Mouse (Mus musculus): ENCODE measurements around the gene Plagl1.

Gene Plagl1

GRCm38 (mm10) chr10:13082459-13082858 is 22.2 kb downstream of the Plagl1 start:
- DNase-seq (ENCODE audit: inconsistent age in 2 of 2, low spot score in 1 of 2) = no peak

DNA sequence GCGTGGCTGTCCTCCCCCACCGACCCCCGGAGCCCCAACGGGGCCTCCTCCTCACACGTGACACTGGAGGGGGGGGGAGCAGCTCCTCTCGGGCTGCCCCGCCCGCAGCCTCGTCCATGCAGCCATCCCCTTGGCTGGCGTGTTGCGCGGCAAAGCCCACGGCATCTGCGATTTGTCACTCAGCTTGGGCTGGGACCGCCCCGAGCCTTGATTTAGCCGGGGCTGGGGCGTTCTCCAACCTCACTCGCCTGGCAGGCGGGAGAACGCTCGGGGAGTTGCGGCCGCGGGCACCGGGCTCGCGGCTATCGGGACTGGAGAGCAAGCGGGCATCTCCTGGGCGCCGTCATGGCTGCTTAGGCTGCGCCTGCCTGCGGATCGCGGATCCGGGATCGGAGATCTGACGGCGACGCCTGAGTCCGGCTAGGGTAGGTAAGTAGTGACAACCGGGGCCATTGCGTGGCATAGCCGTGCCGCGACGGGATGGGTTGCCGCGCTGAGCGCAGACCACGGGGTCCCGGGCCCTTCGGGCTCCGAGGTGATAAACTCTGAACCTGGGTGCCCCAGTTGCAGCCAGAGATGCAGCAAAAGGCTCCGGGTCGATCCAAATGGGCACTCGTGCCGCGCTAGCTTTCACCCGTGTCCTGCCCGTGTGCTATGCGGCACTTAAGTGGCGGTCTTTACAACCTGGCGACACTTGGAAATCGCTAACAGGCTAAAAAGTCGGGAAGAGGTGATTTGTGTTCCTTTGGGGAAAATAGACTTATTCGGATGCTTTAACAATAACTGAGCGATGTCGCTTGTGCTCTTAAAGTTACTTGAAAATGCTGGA is 30.5 kb downstream of the Plagl1 start:
- DNase-seq (ENCODE audit: inconsistent age in 2 of 2, low spot score in 1 of 2) = peak; percentile 78 to 84

DNA sequence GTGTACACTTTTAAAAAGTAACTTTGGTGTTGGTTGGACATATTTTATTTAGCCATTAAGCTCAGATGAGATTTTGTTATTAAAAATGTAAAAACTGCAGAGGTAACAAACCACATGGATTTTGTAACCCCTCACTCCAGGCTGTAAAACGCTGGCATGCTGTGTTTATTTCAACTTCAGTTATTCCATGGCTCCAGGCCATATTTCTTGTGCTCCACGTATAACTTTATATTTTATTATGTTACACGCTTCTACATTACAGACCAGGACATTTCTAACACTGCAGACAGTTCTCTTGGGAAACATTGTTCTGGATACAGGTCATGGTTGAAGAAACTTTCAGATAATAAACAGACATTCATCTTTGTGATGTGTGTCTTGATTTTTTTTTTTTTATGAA is 32.7 kb downstream of the Plagl1 start:
- DNase-seq (ENCODE audit: inconsistent age in 2 of 2, low spot score in 1 of 2) = no peak

GRCm38 (mm10) chr10:13098895-13099294 is 38.6 kb downstream of the Plagl1 start:
- peak in 1 of 2 experiments; percentile 62 for DNase-seq (ENCODE audit: inconsistent age in 2 of 2, low spot score in 1 of 2)

- DNase-seq (ENCODE audit: inconsistent age in 2 of 2, low spot score in 1 of 2) = no peak
Observed at GRCm38 (mm10) chr10:13100061-13100648, 39.9 kb downstream of the Plagl1 start.

DNA sequence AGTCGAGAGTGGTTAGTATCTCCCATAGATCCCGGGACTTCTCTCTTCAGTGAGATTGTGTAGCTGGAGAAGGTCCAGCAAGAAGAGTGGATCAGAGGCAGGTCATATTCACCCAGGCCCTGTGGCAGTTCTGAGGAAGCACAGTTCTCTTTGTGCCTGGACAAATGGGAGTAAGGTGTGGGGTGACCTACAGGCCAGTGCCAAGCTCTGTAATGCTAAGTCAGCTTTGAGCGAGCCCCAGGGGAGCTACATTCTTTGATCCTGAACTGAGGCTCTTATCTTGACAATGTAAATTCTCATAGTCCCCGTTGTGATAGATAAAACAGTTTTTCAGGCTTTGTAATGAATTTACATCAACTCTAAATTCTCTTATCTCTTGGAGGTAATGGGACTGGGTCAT is 42.1 kb downstream of the Plagl1 start:
- no peak for DNase-seq (ENCODE audit: inconsistent age in 2 of 2, low spot score in 1 of 2)

DNA sequence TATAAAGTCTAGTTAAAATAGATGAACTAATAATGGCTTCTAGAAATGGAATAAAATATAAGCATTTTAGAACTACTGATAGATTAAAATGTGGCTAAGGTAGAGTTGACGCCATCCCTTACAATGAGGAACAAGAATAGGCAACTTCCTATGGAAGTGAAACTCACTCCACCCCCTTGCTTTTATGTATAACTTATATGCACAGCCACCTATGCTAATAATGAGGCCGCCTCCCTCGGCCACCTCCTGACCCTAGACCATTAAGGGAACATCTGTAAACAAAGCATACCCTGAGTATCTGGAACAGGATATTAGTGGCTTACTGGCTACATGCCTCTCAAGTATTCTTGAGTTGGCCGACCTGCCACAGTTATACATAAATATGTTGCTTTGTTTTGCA is 43.5 kb downstream of the Plagl1 start:
- DNase-seq (ENCODE audit: inconsistent age in 2 of 2, low spot score in 1 of 2) = no peak

- DNase-seq (ENCODE audit: inconsistent age in 2 of 2, low spot score in 1 of 2) = no peak
Observed at GRCm38 (mm10) chr10:13106909-13107624, 46.8 kb downstream of the Plagl1 start.

DNA sequence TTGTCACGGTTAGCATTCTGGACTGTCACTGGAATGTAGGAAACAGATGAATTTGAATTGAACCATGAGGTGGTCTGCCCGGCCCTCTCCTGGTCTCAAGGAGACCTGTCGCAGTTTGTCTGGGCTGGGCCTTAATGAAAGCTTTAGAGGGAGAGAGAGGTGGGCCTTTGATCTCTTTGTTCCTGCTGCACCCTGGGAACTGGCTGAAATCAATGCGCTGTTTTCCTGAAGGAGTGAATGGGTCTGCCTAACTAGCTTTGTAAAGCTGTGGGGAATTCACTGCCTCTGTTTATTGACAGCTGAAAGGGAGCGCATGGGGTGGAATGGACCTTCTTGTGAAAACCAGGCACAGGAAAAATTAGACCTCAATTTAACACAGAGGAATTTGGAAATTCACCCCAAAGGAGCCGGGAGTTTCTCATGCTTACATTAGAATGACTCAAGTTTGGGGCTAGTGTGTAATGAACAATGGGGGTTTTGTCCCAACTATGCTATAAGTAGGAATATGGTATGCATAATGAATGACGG is 47.8 kb downstream of the Plagl1 start:
- DNase-seq (ENCODE audit: inconsistent age in 2 of 2, low spot score in 1 of 2) = no peak

GRCm38 (mm10) chr10:13108847-13109246 is 48.5 kb downstream of the Plagl1 start:
- no peak for DNase-seq (ENCODE audit: inconsistent age in 2 of 2, low spot score in 1 of 2)

- no peak for DNase-seq (ENCODE audit: inconsistent age in 2 of 2, low spot score in 1 of 2)
Observed at GRCm38 (mm10) chr10:13109781-13110180, 49.5 kb downstream of the Plagl1 start.

DNA sequence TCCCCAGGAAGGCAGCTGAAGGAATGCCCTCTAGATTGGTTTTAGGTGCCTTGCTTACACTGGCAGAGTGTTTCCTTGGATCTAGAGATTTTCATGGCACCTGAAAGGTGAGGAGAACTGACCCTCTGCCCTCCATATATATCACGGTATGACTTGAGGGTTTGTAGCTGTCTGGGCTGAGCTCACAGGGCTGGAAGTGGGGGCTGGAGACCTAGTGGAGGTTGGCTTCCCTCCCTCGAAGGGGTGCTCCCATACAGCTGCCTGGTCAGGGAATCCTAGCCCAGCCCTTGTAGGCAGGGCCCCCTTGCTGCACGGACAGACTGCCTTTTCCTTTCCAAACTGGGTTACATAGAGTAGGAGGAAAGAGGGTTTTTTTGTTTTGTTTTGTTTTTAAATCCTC is 52.5 kb downstream of the Plagl1 start:
- DNase-seq (ENCODE audit: inconsistent age in 2 of 2, low spot score in 1 of 2) = no peak

GRCm38 (mm10) chr10:13113641-13114040 is 53.3 kb downstream of the Plagl1 start:
- no peak for DNase-seq (ENCODE audit: inconsistent age in 2 of 2, low spot score in 1 of 2)

- no peak for DNase-seq (ENCODE audit: inconsistent age in 2 of 2, low spot score in 1 of 2)
Observed at GRCm38 (mm10) chr10:13115030-13115429, 54.7 kb downstream of the Plagl1 start.

DNA sequence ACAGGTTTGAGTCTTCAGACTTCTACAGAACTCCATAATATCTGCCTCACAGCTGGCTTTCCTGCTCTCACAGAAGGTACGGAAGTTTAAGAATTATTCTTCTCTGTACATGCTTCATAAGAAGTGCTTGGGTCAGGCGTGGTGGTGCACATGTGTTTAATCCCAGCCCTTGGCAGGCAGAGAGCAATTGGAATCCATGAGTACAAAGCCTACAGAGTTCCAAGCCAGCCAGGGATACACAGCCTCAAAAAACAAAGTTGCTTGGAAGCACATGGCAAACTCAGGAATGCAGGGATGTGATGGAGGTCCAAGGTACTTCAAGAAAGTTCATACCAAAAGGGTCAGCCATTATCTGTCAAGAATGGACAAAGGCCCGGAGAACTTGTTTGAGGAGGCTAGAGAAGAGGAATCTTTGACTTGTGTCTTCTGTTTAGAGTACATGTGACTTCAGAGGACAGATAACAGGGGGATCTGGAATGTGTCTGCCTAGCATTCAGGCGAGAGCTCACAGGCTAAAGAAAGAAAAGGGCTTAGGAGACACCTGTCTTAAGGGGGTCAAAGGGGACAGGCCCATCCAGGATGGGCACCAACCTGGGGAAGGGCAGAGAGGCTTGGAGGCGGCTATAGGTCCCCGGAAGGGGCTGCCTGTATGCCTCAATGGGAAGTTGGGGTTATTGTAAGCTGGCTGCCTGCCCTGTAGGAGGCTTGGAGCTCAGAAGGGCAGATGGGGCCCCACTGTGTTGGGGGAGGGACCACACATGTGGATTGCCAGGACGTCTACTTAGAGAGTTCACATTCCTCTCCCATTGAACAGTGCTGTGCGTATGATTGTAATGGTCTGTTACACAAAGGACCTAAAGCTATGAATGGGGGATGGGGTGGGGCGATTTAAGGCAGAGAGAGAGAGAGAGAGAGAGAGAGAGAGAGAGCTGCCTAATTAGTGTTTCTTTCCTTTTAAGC is 56.7 kb downstream of the Plagl1 start:
- no peak for DNase-seq (ENCODE audit: inconsistent age in 2 of 2, low spot score in 1 of 2)

DNA sequence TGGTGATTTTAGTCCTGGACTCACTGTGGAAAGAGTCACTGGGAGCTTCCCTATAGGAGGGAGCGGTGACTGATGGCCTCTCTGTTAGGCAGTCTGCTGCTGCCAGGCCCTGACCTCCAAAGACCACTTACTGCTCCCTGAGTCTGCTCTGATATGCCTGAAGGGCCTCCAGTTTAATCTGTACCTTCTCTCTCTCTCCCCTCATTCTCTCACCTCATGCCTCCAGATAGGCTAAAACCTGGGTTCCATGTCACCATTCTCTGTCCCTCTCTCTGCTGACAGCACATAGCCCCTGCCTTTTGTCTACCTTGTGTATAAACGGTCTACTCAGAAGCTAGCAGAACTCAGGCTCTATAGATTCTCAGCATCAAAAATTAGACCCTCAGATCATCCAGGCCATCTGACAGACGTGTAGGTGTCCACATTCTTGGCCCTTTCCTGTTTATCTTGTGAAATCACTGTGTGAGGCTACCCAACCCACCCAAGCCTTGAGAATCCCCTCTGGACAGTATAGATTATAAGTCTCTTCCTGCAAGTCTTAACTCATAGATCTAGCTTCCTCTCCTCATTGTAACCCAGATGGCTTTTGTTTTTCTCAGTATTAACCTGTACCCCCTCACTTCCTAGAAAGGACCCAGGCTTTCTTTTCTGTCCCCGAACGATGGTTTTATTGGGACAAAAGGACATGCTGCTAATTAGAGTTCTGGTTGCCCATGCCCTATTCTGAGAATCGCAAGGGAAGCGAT is 57.9 kb downstream of the Plagl1 start:
- no peak for DNase-seq (ENCODE audit: inconsistent age in 2 of 2, low spot score in 1 of 2)

GRCm38 (mm10) chr10:13118770-13119102 is 58.4 kb downstream of the Plagl1 start:
- no peak for DNase-seq (ENCODE audit: inconsistent age in 2 of 2, low spot score in 1 of 2)

DNA sequence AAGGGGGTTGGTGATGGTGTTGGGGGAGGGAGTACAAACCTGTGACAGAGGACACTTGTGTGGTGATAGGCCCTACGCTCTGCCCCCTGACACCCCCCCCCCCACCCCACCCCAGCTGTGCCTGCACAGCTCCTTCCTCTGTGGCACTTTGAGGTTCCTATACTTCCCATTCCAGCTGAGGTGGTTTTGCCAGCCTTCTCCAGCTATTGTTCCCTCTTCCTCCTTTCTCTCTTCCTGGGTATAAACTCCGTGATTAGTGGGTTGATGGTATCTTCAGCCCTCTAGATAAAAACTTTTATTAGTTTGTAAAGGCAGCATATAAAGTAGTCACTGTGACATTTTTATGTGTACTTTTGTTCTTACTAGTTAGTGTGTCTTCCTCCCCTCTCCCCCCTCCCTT is 59.0 kb downstream of the Plagl1 start:
- DNase-seq (ENCODE audit: inconsistent age in 2 of 2, low spot score in 1 of 2) = no peak

GRCm38 (mm10) chr10:13125811-13126210 is 65.5 kb downstream of the Plagl1 start:
- DNase-seq (ENCODE audit: inconsistent age in 2 of 2, low spot score in 1 of 2) = no peak

DNA sequence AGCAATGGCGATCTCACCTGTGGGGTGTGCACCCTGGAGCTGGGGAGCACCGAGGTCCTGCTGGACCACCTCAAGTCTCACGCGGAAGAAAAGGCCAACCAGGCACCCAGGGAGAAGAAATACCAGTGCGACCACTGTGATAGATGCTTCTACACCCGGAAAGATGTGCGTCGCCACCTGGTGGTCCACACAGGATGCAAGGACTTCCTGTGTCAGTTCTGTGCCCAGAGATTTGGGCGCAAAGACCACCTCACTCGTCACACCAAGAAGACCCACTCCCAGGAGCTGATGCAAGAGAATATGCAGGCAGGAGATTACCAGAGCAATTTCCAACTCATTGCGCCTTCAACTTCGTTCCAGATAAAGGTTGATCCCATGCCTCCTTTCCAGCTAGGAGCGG is 67.0 kb downstream of the Plagl1 start:
- no peak for DNase-seq (ENCODE audit: inconsistent age in 2 of 2, low spot score in 1 of 2)
